Mouse (Mus musculus): ENCODE measurements around the gene Adrb1. TPM values are rescaled to one million over a fixed set of nuclear protein-coding genes. Genes with fewer than 3 reads are reported as not detected.

Gene Adrb1
- polyA plus RNA-seq, 1 experiment from 2014 or later: 0.24 TPM

DNA sequence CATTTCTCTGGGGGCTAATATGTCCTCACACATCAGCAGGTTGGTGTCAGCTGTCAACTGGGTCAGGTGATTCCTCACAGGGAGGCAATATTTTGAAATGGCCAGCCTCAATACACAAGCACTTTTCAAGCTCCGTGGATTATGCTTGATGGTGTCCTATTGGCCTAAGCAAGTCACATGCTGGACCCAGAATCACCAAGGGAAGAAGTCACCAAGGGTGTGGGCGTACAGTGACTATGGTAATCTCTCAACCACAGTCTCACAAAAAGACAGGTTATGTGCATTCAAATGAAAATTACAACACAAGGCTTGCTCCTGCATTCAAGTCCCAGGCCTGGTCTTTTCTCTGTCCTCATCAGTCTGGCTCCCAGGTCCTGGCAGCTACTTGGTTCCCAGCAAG lies 39.7 kb downstream of the Adrb1 start:
- no peaks in the 10 kb centered on the region for H3K27me3 ChIP-seq (ENCODE audit: control insufficient read depth, insufficient read depth, low read length)
- no peak overlapping the region for H3K9ac ChIP-seq (ENCODE audit: low read length)
- H3K4me3 ChIP-seq (ENCODE audit: low read depth, low read length): no peak overlapping the region
- no peaks in the 10 kb centered on the region for H3K9me3 ChIP-seq (ENCODE audit: control insufficient read depth, low read length)
- H3K4me1 ChIP-seq (ENCODE audit: control insufficient read depth, insufficient read depth, low read length): no peaks in the 10 kb centered on the region
- H3K4me2 ChIP-seq (ENCODE audit: low read depth, severe bottlenecking): no peak overlapping the region
- DNase-seq (ENCODE audit: low spot score): no peak
- H3K27ac ChIP-seq (replicated peaks; ENCODE audit: low read depth, low read length): no peak overlapping the region
- no peaks in the 10 kb centered on the region for H3K36me3 ChIP-seq (ENCODE audit: control insufficient read depth, insufficient read depth, low read length)
- 91% methylated on average over 2 of the region's 2 CpGs for WGBS
- no peak for ATAC-seq (ENCODE audit: insufficient number of reproducible peaks, low FRiP score, low TSS enrichment, low read depth)

GRCm38 (mm10) chr19:56762686-56763085 lies 40.7 kb downstream of the Adrb1 start:
- ATAC-seq (ENCODE audit: insufficient number of reproducible peaks, low FRiP score, low TSS enrichment, low read depth) (no peak), DNase-seq (ENCODE audit: low spot score) (no peak)
- Histone ChIP-seq H3K36me3 (ENCODE audit: control insufficient read depth, insufficient read depth, low read length) (no peaks in the 10 kb centered on the region), H3K4me3 (ENCODE audit: low read depth, low read length) (no peak overlapping the region), H3K27me3 (ENCODE audit: control insufficient read depth, insufficient read depth, low read length) (no peaks in the 10 kb centered on the region), H3K4me1 (ENCODE audit: control insufficient read depth, insufficient read depth, low read length) (no peaks in the 10 kb centered on the region), H3K9ac (ENCODE audit: low read length) (no peak overlapping the region), H3K4me2 (ENCODE audit: low read depth, severe bottlenecking) (no peak overlapping the region), H3K27ac (replicated peaks; ENCODE audit: low read depth, low read length) (no peak overlapping the region), H3K9me3 (ENCODE audit: control insufficient read depth, low read length) (no peaks in the 10 kb centered on the region)
- 92% methylated on average over 4 of the region's 4 CpGs for WGBS

DNA sequence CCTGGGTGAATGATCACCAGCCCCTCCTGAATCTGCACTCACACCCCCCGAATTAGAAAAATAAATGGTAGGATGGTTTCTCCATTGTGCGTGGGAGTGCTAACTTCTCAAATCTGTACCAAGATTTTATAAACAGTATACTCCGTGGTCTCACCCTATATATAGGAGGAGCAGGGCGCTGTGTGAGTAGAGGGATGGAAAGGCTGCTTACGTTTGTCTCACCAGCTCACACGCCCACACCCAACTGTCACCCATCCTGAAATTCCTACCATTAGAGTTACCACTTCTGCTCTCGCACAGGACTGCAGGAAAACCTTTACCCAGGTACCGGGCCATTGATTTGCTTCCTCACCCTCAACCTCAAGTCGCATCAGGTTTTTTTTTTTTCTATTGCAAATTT lies 47.0 kb downstream of the Adrb1 start:
- no peak overlapping the region for H3K4me3 ChIP-seq (ENCODE audit: low read depth, low read length)
- H3K9me3 ChIP-seq (ENCODE audit: control insufficient read depth, low read length): no peaks in the 10 kb centered on the region
- H3K27ac ChIP-seq (replicated peaks; ENCODE audit: low read depth, low read length): no peak overlapping the region
- ATAC-seq (ENCODE audit: insufficient number of reproducible peaks, low FRiP score, low TSS enrichment, low read depth) (no peak), DNase-seq (ENCODE audit: low spot score) (no peak)
- WGBS: 89% methylated on average over 9 of the region's 9 CpGs
- H3K27me3 ChIP-seq (ENCODE audit: control insufficient read depth, insufficient read depth, low read length): no peaks in the 10 kb centered on the region
- H3K36me3 ChIP-seq (ENCODE audit: control insufficient read depth, insufficient read depth, low read length): no peaks in the 10 kb centered on the region
- H3K4me1 ChIP-seq (ENCODE audit: control insufficient read depth, insufficient read depth, low read length): no peaks in the 10 kb centered on the region
- no peak overlapping the region for H3K9ac ChIP-seq (ENCODE audit: low read length)
- no peak overlapping the region for H3K4me2 ChIP-seq (ENCODE audit: low read depth, severe bottlenecking)

GRCm38 (mm10) chr19:56772158-56772557 lies 50.2 kb downstream of the Adrb1 start:
- Histone ChIP-seq H3K4me1 (ENCODE audit: control insufficient read depth, insufficient read depth, low read length) (peaks cover 13% of the 10 kb centered on the region), H3K27me3 (ENCODE audit: control insufficient read depth, insufficient read depth, low read length) (peaks cover 19% of the 10 kb centered on the region)
- WGBS: 92% methylated on average over 7 of the region's 7 CpGs

DNA sequence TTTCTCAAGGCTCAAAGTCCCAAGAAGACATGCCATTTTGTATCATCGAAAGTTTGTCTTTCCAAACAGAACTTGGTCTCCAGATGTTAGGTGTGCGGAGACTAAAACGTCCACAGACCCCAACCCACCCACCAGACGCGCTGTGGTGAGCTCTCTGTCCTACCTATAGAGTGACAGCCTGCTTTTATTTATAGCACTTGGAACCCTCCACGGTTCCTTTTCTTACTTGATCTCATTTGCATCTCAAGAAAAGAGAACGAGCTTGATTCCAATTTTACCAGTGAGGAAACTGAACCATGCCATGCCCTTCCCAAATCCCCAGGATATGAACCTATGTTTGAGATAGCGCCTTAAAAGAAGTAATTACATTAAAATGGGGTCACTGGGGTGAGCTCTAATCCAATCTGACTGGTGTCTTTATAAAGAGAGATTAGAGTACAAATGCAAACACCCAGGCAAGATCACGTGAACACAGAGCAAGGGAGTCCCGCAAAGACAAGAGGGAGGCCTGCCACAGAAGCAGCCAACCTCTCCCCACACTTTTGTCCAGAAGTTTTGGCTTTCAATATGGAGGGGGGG lies 51.5 kb downstream of the Adrb1 start:
- Histone ChIP-seq H3K36me3 (ENCODE audit: control insufficient read depth, insufficient read depth, low read length) (no peaks in the 10 kb centered on the region), H3K9me3 (ENCODE audit: control insufficient read depth, low read length) (no peaks in the 10 kb centered on the region), H3K27ac (replicated peaks; ENCODE audit: low read depth, low read length) (no peak overlapping the region), H3K4me1 (ENCODE audit: control insufficient read depth, insufficient read depth, low read length) (peaks cover 13% of the 10 kb centered on the region), H3K27me3 (ENCODE audit: control insufficient read depth, insufficient read depth, low read length) (peaks cover 23% of the 10 kb centered on the region), H3K4me2 (ENCODE audit: low read depth, severe bottlenecking) (no peak overlapping the region), H3K9ac (ENCODE audit: low read length) (no peak overlapping the region), H3K4me3 (ENCODE audit: low read depth, low read length) (no peak overlapping the region)
- ATAC-seq (ENCODE audit: insufficient number of reproducible peaks, low FRiP score, low TSS enrichment, low read depth) (no peak), DNase-seq (ENCODE audit: low spot score) (no peak)
- WGBS: 75% methylated on average over 10 of the region's 10 CpGs

More at GRCm38 (mm10) chr19:56772158-56772557, 50.2 kb downstream of the Adrb1 start:
- DNase-seq (ENCODE audit: low spot score) (no peak), ATAC-seq (ENCODE audit: insufficient number of reproducible peaks, low FRiP score, low TSS enrichment, low read depth) (no peak)
- Histone ChIP-seq H3K4me2 (ENCODE audit: low read depth, severe bottlenecking) (no peak overlapping the region), H3K4me3 (ENCODE audit: low read depth, low read length) (no peak overlapping the region), H3K36me3 (ENCODE audit: control insufficient read depth, insufficient read depth, low read length) (no peaks in the 10 kb centered on the region), H3K9me3 (ENCODE audit: control insufficient read depth, low read length) (no peaks in the 10 kb centered on the region), H3K9ac (ENCODE audit: low read length) (no peak overlapping the region), H3K27ac (replicated peaks; ENCODE audit: low read depth, low read length) (no peak overlapping the region)

DNA sequence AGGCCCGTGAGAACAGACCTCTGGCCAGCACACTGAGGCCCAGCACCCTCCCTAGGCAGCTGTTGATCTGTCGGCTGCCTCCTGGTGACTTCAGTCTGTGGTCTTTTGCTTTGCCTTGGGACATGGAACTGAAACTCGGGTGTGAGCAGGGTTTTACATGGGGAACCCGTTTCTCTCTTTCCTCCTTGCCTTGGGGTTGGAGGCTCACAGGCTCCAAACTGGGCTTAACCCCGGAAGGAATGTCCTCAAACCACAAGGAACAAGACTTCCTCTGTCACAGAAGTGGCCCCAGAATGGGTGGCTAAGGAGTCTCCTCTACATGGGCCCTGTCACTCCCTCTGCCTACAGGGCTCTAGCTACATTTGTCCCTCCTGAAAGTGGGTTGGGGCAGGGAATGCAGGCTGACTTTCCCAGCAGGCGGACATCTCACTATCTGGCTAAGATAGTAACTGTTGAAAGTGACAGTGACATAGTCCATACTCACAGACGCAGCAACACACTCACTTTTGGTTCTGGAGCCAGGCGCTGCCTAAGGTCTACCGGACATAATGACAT lies 52.5 kb downstream of the Adrb1 start:
- Histone ChIP-seq H3K4me3 (ENCODE audit: low read depth, low read length) (no peak overlapping the region), H3K27ac (replicated peaks; ENCODE audit: low read depth, low read length) (no peak overlapping the region), H3K36me3 (ENCODE audit: control insufficient read depth, insufficient read depth, low read length) (no peaks in the 10 kb centered on the region), H3K4me2 (ENCODE audit: low read depth, severe bottlenecking) (no peak overlapping the region), H3K9ac (ENCODE audit: low read length) (no peak overlapping the region), H3K27me3 (ENCODE audit: control insufficient read depth, insufficient read depth, low read length) (peaks cover 23% of the 10 kb centered on the region), H3K9me3 (ENCODE audit: control insufficient read depth, low read length) (no peaks in the 10 kb centered on the region), H3K4me1 (ENCODE audit: control insufficient read depth, insufficient read depth, low read length) (peaks cover 13% of the 10 kb centered on the region)
- DNase-seq (ENCODE audit: low spot score): no peak
- 67% methylated on average over 9 of the region's 9 CpGs for WGBS
- ATAC-seq (ENCODE audit: insufficient number of reproducible peaks, low FRiP score, low TSS enrichment, low read depth): no peak

DNA sequence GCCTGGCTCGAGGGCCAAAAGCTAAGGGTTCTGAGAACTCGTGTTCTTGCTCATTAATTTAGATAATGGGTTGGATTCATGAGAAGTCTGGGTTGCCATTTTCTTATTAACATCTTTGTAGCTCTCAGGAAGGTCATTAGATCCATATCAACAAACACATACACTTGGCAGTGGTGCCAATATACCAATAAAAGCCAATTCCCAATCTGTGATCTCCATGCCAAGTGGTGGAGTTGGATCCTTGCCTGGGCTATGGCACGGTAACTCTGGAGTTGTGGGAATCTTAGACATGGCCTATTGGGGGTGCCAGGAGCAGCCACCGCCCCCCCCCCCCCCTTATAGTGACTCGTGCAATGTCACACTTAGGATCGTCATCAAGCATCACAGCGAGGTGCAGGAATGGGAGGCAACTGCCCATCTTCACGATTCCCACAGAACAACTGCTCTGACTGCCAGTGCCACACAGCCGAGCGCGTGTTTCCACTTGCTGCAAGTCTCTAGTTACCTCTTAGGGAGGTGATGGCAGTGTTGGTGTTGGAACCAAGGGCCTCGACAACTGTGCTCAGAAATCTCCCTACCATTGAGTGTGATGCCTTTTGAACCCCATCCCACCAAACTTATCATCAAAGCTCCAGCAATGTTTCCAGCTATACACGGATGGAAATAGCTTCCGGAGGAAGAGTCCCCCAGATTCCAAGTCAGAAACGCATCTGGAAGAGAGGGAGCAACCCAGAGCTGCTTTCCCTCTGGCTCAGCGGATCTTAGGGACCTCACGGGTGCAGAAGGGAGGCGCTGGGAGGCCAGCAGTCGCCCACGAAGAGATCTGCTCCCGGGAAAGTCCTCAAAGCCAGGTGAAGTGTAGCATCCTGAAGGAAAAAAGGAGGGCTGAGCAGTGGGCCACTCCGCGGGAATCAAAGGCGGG lies 53.2 kb downstream of the Adrb1 start:
- Histone ChIP-seq H3K27me3 (ENCODE audit: control insufficient read depth, insufficient read depth, low read length) (peaks cover 23% of the 10 kb centered on the region), H3K36me3 (ENCODE audit: control insufficient read depth, insufficient read depth, low read length) (no peaks in the 10 kb centered on the region), H3K4me1 (ENCODE audit: control insufficient read depth, insufficient read depth, low read length) (peaks cover 13% of the 10 kb centered on the region), H3K27ac (replicated peaks; ENCODE audit: low read depth, low read length) (no peak overlapping the region), H3K9ac (ENCODE audit: low read length) (no peak overlapping the region; the same call in 1 of the 2 replicates), H3K4me3 (ENCODE audit: low read depth, low read length) (peak overlapping the region; percentile 20; the same call in 1 of the 2 replicates), H3K4me2 (ENCODE audit: low read depth, severe bottlenecking) (peak overlapping the region; percentile 50), H3K9me3 (ENCODE audit: control insufficient read depth, low read length) (no peaks in the 10 kb centered on the region)
- WGBS: 28% methylated on average over 24 of the region's 24 CpGs
- ATAC-seq (ENCODE audit: insufficient number of reproducible peaks, low FRiP score, low TSS enrichment, low read depth): no peak
- peak; percentile 25 for DNase-seq (ENCODE audit: low spot score)

- Histone ChIP-seq H3K4me1 (ENCODE audit: control insufficient read depth, insufficient read depth, low read length) (peaks cover 13% of the 10 kb centered on the region), H3K9ac (ENCODE audit: low read length) (no peak overlapping the region; the same call in 1 of the 2 replicates), H3K4me3 (ENCODE audit: low read depth, low read length) (peak overlapping the region; percentile 20; the same call in 1 of the 2 replicates), H3K27me3 (ENCODE audit: control insufficient read depth, insufficient read depth, low read length) (peaks cover 23% of the 10 kb centered on the region), H3K4me2 (ENCODE audit: low read depth, severe bottlenecking) (peak overlapping the region; percentile 50), H3K36me3 (ENCODE audit: control insufficient read depth, insufficient read depth, low read length) (no peaks in the 10 kb centered on the region), H3K27ac (replicated peaks; ENCODE audit: low read depth, low read length) (no peak overlapping the region), H3K9me3 (ENCODE audit: control insufficient read depth, low read length) (no peaks in the 10 kb centered on the region)
- ATAC-seq (ENCODE audit: insufficient number of reproducible peaks, low FRiP score, low TSS enrichment, low read depth) (no peak), DNase-seq (ENCODE audit: low spot score) (peak; percentile 63)
- WGBS: 3% methylated on average over 17 of the region's 18 CpGs
Measured at GRCm38 (mm10) chr19:56775893-56776718, 54.1 kb downstream of the Adrb1 start.

Measured in limb, embryonic 11.5 days (tissue).